Mouse (Mus musculus): ENCODE measurements around the gene Klhl32. TPM values are rescaled to one million over a fixed set of nuclear protein-coding genes. Genes with fewer than 3 reads are reported as not detected.
A peak's percentile ranks its signal among the peaks of the same experiment; 100 is the strongest.

The Klhl32 gene
- total RNA-seq, 2 experiments from 2014 or later = 0.39 to 0.62 TPM

GRCm38 (mm10) chr4:24642306-24642705, 208.6 kb downstream of the Klhl32 start:
- no peak for DNase-seq (ENCODE audit: low spot score in 2 of 2)

- DNase-seq (ENCODE audit: low spot score in 2 of 2) = no peak
Observed at GRCm38 (mm10) chr4:24631177-24631911, 219.6 kb downstream of the Klhl32 start.

- no peak for DNase-seq (ENCODE audit: low spot score in 2 of 2)
Observed at GRCm38 (mm10) chr4:24630430-24630829, 220.5 kb downstream of the Klhl32 start.

GRCm38 (mm10) chr4:24627871-24628270, 223.1 kb downstream of the Klhl32 start:
- no peak for DNase-seq (ENCODE audit: low spot score in 2 of 2)

- no peak for DNase-seq (ENCODE audit: low spot score in 2 of 2)
Observed at GRCm38 (mm10) chr4:24626686-24627085, 224.2 kb downstream of the Klhl32 start.

- no peak for DNase-seq (ENCODE audit: low spot score in 2 of 2)
Observed at GRCm38 (mm10) chr4:24625951-24626584, 224.9 kb downstream of the Klhl32 start.

- no peak for DNase-seq (ENCODE audit: low spot score in 2 of 2)
Observed at GRCm38 (mm10) chr4:24621422-24622187, 229.3 kb downstream of the Klhl32 start.

- DNase-seq (ENCODE audit: low spot score in 2 of 2) = no peak
Observed at GRCm38 (mm10) chr4:24620440-24620839, 230.5 kb downstream of the Klhl32 start.

GRCm38 (mm10) chr4:24620005-24620404, 230.9 kb downstream of the Klhl32 start:
- DNase-seq (ENCODE audit: low spot score in 2 of 2) = no peak

GRCm38 (mm10) chr4:24609564-24609963, 241.4 kb downstream of the Klhl32 start:
- no peak for DNase-seq (ENCODE audit: low spot score in 2 of 2)

- no peak for DNase-seq (ENCODE audit: low spot score in 2 of 2)
Observed at GRCm38 (mm10) chr4:24609085-24609484, 241.8 kb downstream of the Klhl32 start.

- no peak for DNase-seq (ENCODE audit: low spot score in 2 of 2)
Observed at GRCm38 (mm10) chr4:24601711-24602110, 249.2 kb downstream of the Klhl32 start.

GRCm38 (mm10) chr4:24598637-24599036, 252.3 kb downstream of the Klhl32 start:
- no peak for DNase-seq (ENCODE audit: low spot score in 2 of 2)

- DNase-seq (ENCODE audit: low spot score in 2 of 2) = no peak
Observed at GRCm38 (mm10) chr4:24596942-24597611, 253.8 kb downstream of the Klhl32 start.

GRCm38 (mm10) chr4:24594824-24595223, 256.1 kb downstream of the Klhl32 start:
- DNase-seq (ENCODE audit: low spot score in 2 of 2) = no peak

GRCm38 (mm10) chr4:24583997-24584396, 266.9 kb downstream of the Klhl32 start:
- DNase-seq (ENCODE audit: low spot score in 2 of 2) = no peak

GRCm38 (mm10) chr4:24582295-24582694, 268.6 kb downstream of the Klhl32 start:
- no peak for DNase-seq (ENCODE audit: low spot score in 2 of 2)

- DNase-seq (ENCODE audit: low spot score in 2 of 2) = no peak
Observed at GRCm38 (mm10) chr4:24577594-24577993, 273.3 kb downstream of the Klhl32 start.

- peak; percentile 46 to 72 for DNase-seq (ENCODE audit: low spot score in 2 of 2)
Observed at GRCm38 (mm10) chr4:24574276-24574675, 276.6 kb downstream of the Klhl32 start.

GRCm38 (mm10) chr4:24568989-24569556, 281.9 kb downstream of the Klhl32 start:
- no peak for DNase-seq (ENCODE audit: low spot score in 2 of 2)

GRCm38 (mm10) chr4:24568026-24568425, 282.9 kb downstream of the Klhl32 start:
- no peak for DNase-seq (ENCODE audit: low spot score in 2 of 2)
